Mouse (Mus musculus) lung, embryonic 15.5 days (tissue): Measurements from ENCODE around the gene Snx25. TPM values are rescaled to one million over a fixed set of nuclear protein-coding genes. Genes with fewer than 3 reads are reported as not detected.
"Not testable (repeated sequence)": the region's sequence is repeated elsewhere in the genome, so short reads cannot be mapped to it uniquely, and the experiment has no call there.

Source experiments
- ATAC-seq: fragments of 200-750 bp; cut with Nextera tagmentation; 2 replicates; pipeline ENCODE4 v1.8.0; 2017; ENCODE audit warnings: moderate number of reproducible peaks, borderline replicate concordance; ENCODE audit not compliant: low FRiP score, low TSS enrichment; ENCODE audit errors: extremely low read depth
- H3K27ac ChIP-seq: fragments of 300-500 bp; sonication (generic); 2 replicates; pipeline ENCODE4 v1.5.1; 2015; ENCODE audit warnings: moderate library complexity, mild to moderate bottlenecking, inconsistent platforms
- H3K27me3 ChIP-seq: fragments of 300-500 bp; sonication (generic); 2 replicates; pipeline ENCODE4 v1.6.1; 2015; ENCODE audit warnings: inconsistent platforms
- H3K36me3 ChIP-seq: fragments of 300-500 bp; sonication (generic); 2 replicates; pipeline ENCODE4 v1.6.1; 2015; ENCODE audit warnings: inconsistent platforms
- H3K4me1 ChIP-seq: fragments of 300-500 bp; sonication (generic); 2 replicates; pipeline ENCODE4 v1.6.1; 2015; ENCODE audit warnings: inconsistent platforms
- H3K4me2 ChIP-seq: fragments of 300-500 bp; sonication (generic); 2 replicates; pipeline ENCODE4 v1.6.1; 2015; ENCODE audit warnings: inconsistent platforms, mild to moderate bottlenecking, moderate library complexity
- H3K4me3 ChIP-seq: fragments of 300-500 bp; sonication (generic); 2 replicates; pipeline ENCODE4 v1.5.1; 2015; ENCODE audit warnings: mild to moderate bottlenecking, inconsistent platforms
- H3K9ac ChIP-seq: fragments of 300-500 bp; sonication (generic); 2 replicates; pipeline ENCODE4 v1.6.1; 2015; ENCODE audit warnings: inconsistent platforms
- H3K9me3 ChIP-seq: fragments of 300-500 bp; sonication (generic); 2 replicates; pipeline ENCODE4 v1.6.1; 2016; ENCODE audit warnings: inconsistent platforms
- WGBS: fragments of 180-500 bp; shearing (Covaris S2); methylation state at CpG from one replicate; pipeline ENCODE4 v1.1.7; 2015; 5-methylcytosine and 5-hydroxymethylcytosine counted together
- polyA plus RNA-seq: library from polyadenylated mRNA; unstranded; fragments of >200 nt; fragmentation: Nextera tagmentation; extraction: Ambion mirVana; gene quantifications from 2 replicates; pipeline ENCODE4 v1.2.1, GENCODE M21; 2015

Snx25 gene
- polyA plus RNA-seq, 1 experiment from 2014 or later, result 8.1 TPM

- no peak for ATAC-seq
- Histone ChIP-seq H3K9me3 (no peaks in the 10 kb centered on the region), H3K9ac (no peak overlapping the region), H3K27me3 (no peaks in the 10 kb centered on the region), H3K36me3 (no peaks in the 10 kb centered on the region; the same call in 1 of the 2 replicates), H3K4me3 (no peak overlapping the region), H3K4me2 (no peak overlapping the region), H3K27ac (no peak overlapping the region), H3K4me1 (no peaks in the 10 kb centered on the region)
- 77% methylated on average over 2 of the region's 2 CpGs for WGBS
Observed at GRCm38 (mm10) chr8:46122498-46122897, 29.5 kb downstream of the Snx25 start.

GRCm38 (mm10) chr8:46119176-46119575, 32.8 kb downstream of the Snx25 start:
- Histone ChIP-seq H3K4me2 (no peak overlapping the region), H3K9ac (no peak overlapping the region), H3K36me3 (peaks cover 4% of the 10 kb centered on the region; the same call in 1 of the 2 replicates), H3K9me3 (no peaks in the 10 kb centered on the region), H3K4me1 (no peaks in the 10 kb centered on the region), H3K4me3 (no peak overlapping the region), H3K27ac (no peak overlapping the region), H3K27me3 (no peaks in the 10 kb centered on the region)
- ATAC-seq, result no peak
- WGBS, result 87% methylated on average over 3 of the region's 3 CpGs

DNA sequence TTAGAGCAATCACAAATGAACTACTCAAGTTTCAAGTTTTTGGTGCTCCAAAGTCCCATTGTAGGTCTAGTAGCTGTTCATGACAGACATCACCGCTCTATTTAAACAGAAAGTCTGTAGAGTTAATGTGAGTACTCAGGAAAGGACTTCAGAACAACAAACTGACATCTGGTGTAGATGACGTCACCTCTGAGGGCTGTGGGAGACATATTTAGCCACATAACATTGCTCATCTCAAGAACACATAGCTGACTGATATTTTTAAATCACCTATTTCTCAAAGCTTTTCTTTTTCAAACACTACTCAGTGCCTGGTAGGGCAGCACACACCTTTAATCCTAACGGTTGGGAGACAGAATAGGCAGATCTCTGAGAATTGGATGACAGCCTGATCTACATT, 34.8 kb downstream of the Snx25 start:
- no peak overlapping the region for H3K27ac ChIP-seq
- no peaks in the 10 kb centered on the region for H3K27me3 ChIP-seq
- no peak for ATAC-seq
- peaks cover 4% of the 10 kb centered on the region; the same call in 1 of the 2 replicates for H3K36me3 ChIP-seq
- no peaks in the 10 kb centered on the region for H3K4me1 ChIP-seq
- WGBS, result 63% methylated on average over 3 of the region's 3 CpGs
- H3K9ac ChIP-seq, result no peak overlapping the region
- no peak overlapping the region for H3K4me3 ChIP-seq
- H3K9me3 ChIP-seq, result no peaks in the 10 kb centered on the region
- H3K4me2 ChIP-seq, result no peak overlapping the region

GRCm38 (mm10) chr8:46113421-46114170, 38.4 kb downstream of the Snx25 start:
- not testable (repeated sequence) for ATAC-seq, H3K27me3 ChIP-seq, H3K36me3 ChIP-seq, H3K4me2 ChIP-seq, H3K9me3 ChIP-seq, H3K9ac ChIP-seq, H3K27ac ChIP-seq, H3K4me1 ChIP-seq, H3K4me3 ChIP-seq

- H3K4me1 ChIP-seq, result no peaks in the 10 kb centered on the region
- no peak overlapping the region for H3K4me3 ChIP-seq
- no peak overlapping the region for H3K4me2 ChIP-seq
- H3K27me3 ChIP-seq, result no peaks in the 10 kb centered on the region
- H3K36me3 ChIP-seq, result peaks cover 12% of the 10 kb centered on the region
- no peak for ATAC-seq
- H3K9me3 ChIP-seq, result no peaks in the 10 kb centered on the region
- H3K9ac ChIP-seq, result no peak overlapping the region
- no peak overlapping the region for H3K27ac ChIP-seq
Observed at GRCm38 (mm10) chr8:46107690-46108089, 44.3 kb downstream of the Snx25 start.

DNA sequence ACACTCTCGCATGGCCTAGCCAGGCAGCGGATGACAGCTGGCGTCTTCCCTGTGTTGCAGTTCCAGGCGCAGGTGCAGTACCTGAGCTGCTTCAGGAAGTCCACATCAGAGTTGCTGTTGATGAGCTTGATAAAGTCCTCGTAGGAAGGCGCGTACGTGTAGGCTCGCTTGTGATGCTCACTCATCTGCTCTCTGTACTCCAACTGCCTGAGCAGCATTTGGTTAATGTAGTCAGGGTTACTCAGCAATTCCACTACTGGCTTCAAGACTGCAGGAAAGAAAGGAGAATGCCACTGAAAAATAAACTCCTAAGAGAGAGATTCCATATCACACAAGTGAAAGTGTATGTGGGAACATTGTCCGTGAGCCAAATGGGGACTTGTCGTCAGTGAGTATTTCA, 48.5 kb downstream of the Snx25 start:
- 90% methylated on average over 11 of the region's 11 CpGs for WGBS
- H3K4me3 ChIP-seq, result no peak overlapping the region
- no peaks in the 10 kb centered on the region for H3K9me3 ChIP-seq
- no peak overlapping the region for H3K4me2 ChIP-seq
- H3K36me3 ChIP-seq, result peaks cover 25% of the 10 kb centered on the region
- ATAC-seq, result no peak
- no peaks in the 10 kb centered on the region for H3K27me3 ChIP-seq
- no peaks in the 10 kb centered on the region for H3K4me1 ChIP-seq
- no peak overlapping the region for H3K27ac ChIP-seq
- no peak overlapping the region for H3K9ac ChIP-seq

GRCm38 (mm10) chr8:46092667-46093360, 59.1 kb downstream of the Snx25 start:
- no peak for ATAC-seq
- Histone ChIP-seq H3K36me3 (no peaks in the 10 kb centered on the region), H3K9me3 (no peaks in the 10 kb centered on the region), H3K27ac (no peak overlapping the region), H3K9ac (no peak overlapping the region), H3K4me3 (no peak overlapping the region), H3K4me1 (no peaks in the 10 kb centered on the region), H3K4me2 (no peak overlapping the region), H3K27me3 (no peaks in the 10 kb centered on the region)
- WGBS, result 72% methylated on average over 6 of the region's 6 CpGs

GRCm38 (mm10) chr8:46083141-46083540, 68.8 kb downstream of the Snx25 start:
- H3K27ac ChIP-seq, result no peak overlapping the region
- WGBS, result 68% methylated on average over 5 of the region's 5 CpGs
- ATAC-seq, result no peak
- no peaks in the 10 kb centered on the region; the same call in 1 of the 2 replicates for H3K36me3 ChIP-seq
- H3K9me3 ChIP-seq, result no peaks in the 10 kb centered on the region
- H3K4me3 ChIP-seq, result no peak overlapping the region
- no peak overlapping the region for H3K4me2 ChIP-seq
- no peaks in the 10 kb centered on the region for H3K4me1 ChIP-seq
- H3K9ac ChIP-seq, result no peak overlapping the region
- no peaks in the 10 kb centered on the region for H3K27me3 ChIP-seq

- Histone ChIP-seq H3K4me3 (no peak overlapping the region), H3K36me3 (no peaks in the 10 kb centered on the region; the same call in 1 of the 2 replicates), H3K9me3 (no peaks in the 10 kb centered on the region), H3K9ac (no peak overlapping the region), H3K27me3 (no peaks in the 10 kb centered on the region), H3K4me2 (no peak overlapping the region), H3K27ac (no peak overlapping the region), H3K4me1 (no peaks in the 10 kb centered on the region)
- ATAC-seq, result no peak
- 79% methylated on average over 2 of the region's 2 CpGs for WGBS
Observed at GRCm38 (mm10) chr8:46081030-46081429, 70.9 kb downstream of the Snx25 start.

- ATAC-seq, result no peak
- H3K27me3 ChIP-seq, result no peaks in the 10 kb centered on the region
- H3K9me3 ChIP-seq, result no peaks in the 10 kb centered on the region
- H3K4me3 ChIP-seq, result no peak overlapping the region
- H3K4me2 ChIP-seq, result no peak overlapping the region
- no peaks in the 10 kb centered on the region; the same call in 1 of the 2 replicates for H3K36me3 ChIP-seq
- no peak overlapping the region for H3K27ac ChIP-seq
- peaks cover 10% of the 10 kb centered on the region; the same call in 1 of the 2 replicates for H3K4me1 ChIP-seq
- H3K9ac ChIP-seq, result no peak overlapping the region
- WGBS, result 68% methylated on average over 6 of the region's 6 CpGs
Observed at GRCm38 (mm10) chr8:46078866-46079265, 73.1 kb downstream of the Snx25 start.

DNA sequence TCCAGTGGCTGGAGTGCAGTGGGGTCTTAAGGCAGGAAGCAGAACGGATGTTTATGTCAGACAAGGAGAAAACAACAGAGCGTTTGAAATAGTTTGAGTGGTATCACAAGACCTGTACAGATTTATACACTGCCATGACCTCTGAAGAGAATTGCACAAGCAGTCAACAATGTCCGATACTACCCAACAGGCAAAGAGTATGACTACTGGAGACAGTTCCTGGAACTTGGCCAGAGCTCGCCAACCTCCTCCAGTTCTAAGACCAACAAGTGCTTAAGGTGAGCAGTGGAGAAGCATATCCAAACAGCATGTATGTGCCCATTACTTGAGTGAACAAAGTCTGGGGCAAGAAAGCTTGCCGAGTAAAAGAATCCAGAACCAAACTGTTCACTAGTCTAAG, 76.7 kb downstream of the Snx25 start:
- H3K27ac ChIP-seq, result no peak overlapping the region
- 61% methylated on average over 5 of the region's 5 CpGs for WGBS
- ATAC-seq, result no peak

DNA sequence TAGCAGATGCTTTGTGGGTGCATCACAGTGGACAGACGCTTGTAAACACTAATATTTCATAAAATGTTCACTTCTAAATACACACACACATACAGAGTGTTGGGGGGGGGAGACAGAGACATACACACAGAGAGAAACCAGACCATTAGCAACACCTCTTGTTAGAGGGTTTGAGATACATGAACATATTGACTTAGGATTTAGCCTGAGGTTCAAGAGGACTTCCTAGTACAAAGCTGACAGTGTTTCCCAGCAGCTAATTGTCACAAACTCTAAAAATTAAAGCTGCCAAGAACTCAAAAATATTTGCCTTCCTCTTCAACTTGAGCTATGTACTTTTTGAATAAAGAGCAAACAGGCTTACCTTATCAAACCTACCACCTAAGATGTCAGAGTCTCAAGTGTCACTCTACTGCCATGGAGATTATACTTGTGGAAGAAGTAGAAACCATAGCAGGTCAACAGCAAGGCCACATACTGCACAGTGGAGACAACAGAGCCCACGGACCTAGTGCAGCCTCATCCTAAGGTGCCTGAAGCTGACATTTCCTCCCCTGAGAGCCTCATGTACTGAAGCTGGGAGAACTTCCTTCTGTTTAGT, 78.3 kb downstream of the Snx25 start:
- Histone ChIP-seq H3K9me3 (no peaks in the 10 kb centered on the region), H3K4me1 (peaks cover 22% of the 10 kb centered on the region; the same call in 1 of the 2 replicates), H3K4me2 (no peak overlapping the region), H3K27me3 (no peaks in the 10 kb centered on the region), H3K4me3 (no peak overlapping the region), H3K36me3 (no peaks in the 10 kb centered on the region; the same call in 1 of the 2 replicates), H3K9ac (no peak overlapping the region), H3K27ac (peak overlapping the region; percentile 34)
- 45% methylated on average over 2 of the region's 2 CpGs for WGBS
- ATAC-seq, result peak; percentile 66; the same call in 1 of the 2 replicates

More for the DNA sequence above, 76.7 kb downstream of the Snx25 start:
- no peak overlapping the region for H3K4me2 ChIP-seq
- no peaks in the 10 kb centered on the region for H3K9me3 ChIP-seq
- no peaks in the 10 kb centered on the region; the same call in 1 of the 2 replicates for H3K36me3 ChIP-seq
- peaks cover 22% of the 10 kb centered on the region; the same call in 1 of the 2 replicates for H3K4me1 ChIP-seq
- H3K4me3 ChIP-seq, result no peak overlapping the region
- H3K27me3 ChIP-seq, result no peaks in the 10 kb centered on the region
- no peak overlapping the region for H3K9ac ChIP-seq
